Mouse (Mus musculus) heart, adult 11 months (tissue): ENCODE results near the gene Gm13305.
"Not testable (repeated sequence)": the region's sequence is repeated elsewhere in the genome, so short reads cannot be mapped to it uniquely, and the experiment has no call there.

Source experiments
- DNase-seq: peaks from one replicate; pipeline ENCODE4 v3.0.0; 2022

Gm13305 gene

GRCm38 (mm10) chr4:42168503-42168902, at the start of gene Gm13305:
Gene Gm13305, minus strand, starts transcription at chr4:42168603.
- not testable (repeated sequence) for DNase-seq

DNA sequence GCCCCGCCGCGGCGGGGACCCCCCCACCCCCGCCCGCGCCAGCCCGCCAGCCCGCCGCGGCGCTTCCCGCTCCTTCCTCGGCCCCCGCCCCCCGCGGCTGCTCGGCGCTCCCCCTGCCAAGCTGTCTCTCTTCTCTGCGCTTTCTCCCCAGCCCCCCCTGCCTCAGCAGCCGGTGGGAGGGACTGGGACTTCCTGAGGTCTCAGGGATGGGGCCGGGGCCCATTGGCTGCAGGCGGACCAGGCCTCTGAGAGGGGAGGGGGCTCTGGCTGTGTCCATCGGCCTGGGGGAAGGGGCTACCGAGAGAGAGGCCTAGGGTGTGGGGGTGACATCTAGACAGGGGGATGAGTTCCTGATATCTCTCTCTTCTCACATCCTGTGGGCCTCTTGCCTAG, 16.6 kb upstream of the Gm13305 start:
- not testable (repeated sequence) for DNase-seq

GRCm38 (mm10) chr4:42184324-42184979, 16.0 kb upstream of the Gm13305 start:
- DNase-seq, result not testable (repeated sequence)

- not testable (repeated sequence) for DNase-seq
These were observed 15.1 kb upstream of the Gm13305 start for GRCm38 (mm10) chr4:42183234-42184197.

- not testable (repeated sequence) for DNase-seq
These were observed 9.8 kb upstream of the Gm13305 start for GRCm38 (mm10) chr4:42178243-42178642.

DNA sequence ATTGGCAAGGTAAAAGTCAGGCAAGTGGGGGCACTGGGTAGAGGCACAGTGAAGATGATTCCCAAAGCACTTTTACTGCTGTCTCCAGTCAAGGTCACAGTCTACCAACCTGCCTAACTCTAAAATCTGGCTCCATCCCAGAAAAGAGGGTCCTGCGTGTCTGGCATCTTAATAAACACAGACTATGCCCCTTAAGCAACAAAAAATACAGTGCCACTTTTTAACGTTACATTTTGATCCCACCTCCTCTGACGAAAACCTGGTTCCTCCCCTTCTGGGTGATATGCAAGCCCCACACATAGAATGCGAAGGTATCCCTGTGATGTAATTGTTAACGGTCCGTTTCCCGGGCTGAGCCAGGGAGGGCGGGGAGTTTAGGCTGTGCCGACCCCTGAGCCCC, 15.3 kb downstream of the Gm13305 start, which contains the start of gene Gm13306:
TSS of gene Gm13306 (plus strand) at position 301 of the 400 bp plus-strand sequence.
- not testable (repeated sequence) for DNase-seq

GRCm38 (mm10) chr4:42114517-42114916, 53.9 kb downstream of the Gm13305 start, which contains the start of gene Gm13304:
Gene Gm13304, plus strand, starts transcription at chr4:42114817.
- not testable (repeated sequence) for DNase-seq
